Mouse (Mus musculus) gonadal fat pad, adult 2 months (tissue): ENCODE results near the gene Frmpd2. TPM values are rescaled to one million over a fixed set of nuclear protein-coding genes. Genes with fewer than 3 reads are reported as not detected.

ENCODE experiments used
- polyA plus RNA-seq: library from polyadenylated mRNA; depleted of rRNA; stranded (reverse); fragments of >200 nt; gene quantifications from 2 replicates; pipeline ENCODE4 v1.2.3, GENCODE M21; 2012; rRNA removed

Gene Frmpd2
- polyA plus RNA-seq, 1 experiment: 0.50 TPM

Other genes with a start within 250 kb of the Frmpd2 start
- gene Mapk8, start 24.5 kb upstream of the Frmpd2 start, polyA plus RNA-seq: 9.8 and 11.8 TPM in 2 replicates
- 0.08 and 0.20 TPM in 2 replicates for gene Ptpn20, start 117.5 kb downstream of the Frmpd2 start, polyA plus RNA-seq